Mouse (Mus musculus): Measurements from ENCODE around the gene Gm5136.
A peak's percentile ranks its signal among the peaks of the same experiment; 100 is the strongest.

- TF ChIP-seq CTCF (IDR thresholded peaks at IDR 0.05; ENCODE audit: control insufficient read depth, insufficient read depth, insufficient replicate concordance, low read depth, low read length), result peak; percentile 29; the same call in 1 of the 2 replicates
- no peak for TF ChIP-seq POLR2A (IDR thresholded peaks at IDR 0.05; ENCODE audit: control insufficient read depth, low read depth, low read length)
These were observed 34.0 kb upstream of the Gm5136 start for GRCm38 (mm10) chr10:108733982-108734381.
